Mouse (Mus musculus): ENCODE measurements around the gene Defb20. TPM values are rescaled to one million over a fixed set of nuclear protein-coding genes. Genes with fewer than 3 reads are reported as not detected.

Defb20 gene
- total and polyA plus RNA-seq, 2 experiments from 2014 or later: not detected

DNA sequence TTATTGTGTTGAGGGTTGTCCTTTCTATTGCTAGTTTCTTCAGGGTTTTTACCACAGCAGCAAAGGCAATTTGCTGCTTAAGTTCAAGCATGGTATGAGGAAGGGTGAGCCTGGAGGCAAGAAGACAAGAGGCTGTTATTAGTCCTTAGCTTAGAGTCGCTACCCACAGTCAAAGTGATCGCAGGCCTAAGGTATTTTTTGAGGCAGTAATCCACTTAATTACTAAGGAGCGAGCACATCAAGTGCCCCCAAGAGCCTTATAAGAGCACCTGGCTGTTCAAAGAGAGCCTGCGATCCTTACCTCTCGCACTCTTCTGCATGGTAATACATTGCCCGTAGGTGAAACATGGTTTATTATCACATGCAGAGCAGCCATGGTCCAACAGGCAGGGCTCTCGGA lies 4.9 kb downstream of the Defb20 start:
- Histone ChIP-seq H3K9ac (replicated peaks; ENCODE audit: low read length, poor library complexity, severe bottlenecking) (no peak overlapping the region), H3K36me3 (ENCODE audit: insufficient read depth, low read length) (no peaks in the 10 kb centered on the region), H3K4me2 (ENCODE audit: low read depth, low read length, poor library complexity, severe bottlenecking) (no peak overlapping the region), H3K4me1 (ENCODE audit: insufficient read depth, low read length) (no peaks in the 10 kb centered on the region), H3K9me3 (ENCODE audit: low read length) (no peaks in the 10 kb centered on the region), H3K27me3 (ENCODE audit: insufficient read depth, low read length) (no peaks in the 10 kb centered on the region), H3K4me3 (ENCODE audit: low read depth, low read length) (no peak overlapping the region), H3K27ac (ENCODE audit: low read depth, low read length) (no peak overlapping the region)
- 89% methylated on average over 7 of the region's 7 CpGs for WGBS
- DNase-seq (ENCODE audit: low spot score) (no peak), ATAC-seq (ENCODE audit: low FRiP score) (no peak)
- no peak for TF ChIP-seq CTCF (IDR thresholded peaks at IDR 0.05)

DNA sequence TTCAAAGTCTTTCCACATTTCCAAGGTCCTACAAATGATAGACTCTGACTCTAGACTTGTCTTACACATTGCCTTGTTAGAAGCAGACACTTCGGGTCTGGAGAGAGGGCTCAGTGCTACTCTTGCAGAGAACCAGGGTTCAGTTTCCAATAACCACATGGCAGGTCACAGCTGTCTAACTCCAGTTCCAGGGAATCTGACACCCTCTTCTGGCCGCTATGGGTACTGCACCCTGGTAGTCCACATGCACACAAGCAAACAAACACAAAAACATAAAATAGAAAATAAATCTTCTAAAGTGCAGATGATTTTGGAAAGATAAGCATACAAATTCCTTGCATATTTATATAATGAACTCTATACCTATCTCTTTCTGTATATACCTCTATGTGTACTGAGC lies 10.2 kb downstream of the Defb20 start:
- no peaks in the 10 kb centered on the region for H3K4me1 ChIP-seq (ENCODE audit: insufficient read depth, low read length)
- 78% methylated on average over 2 of the region's 2 CpGs for WGBS
- no peaks in the 10 kb centered on the region for H3K36me3 ChIP-seq (ENCODE audit: insufficient read depth, low read length)
- ATAC-seq (ENCODE audit: low FRiP score) (no peak), DNase-seq (ENCODE audit: low spot score) (no peak)
- no peak overlapping the region for H3K27ac ChIP-seq (ENCODE audit: low read depth, low read length)
- peak; percentile 43 for TF ChIP-seq CTCF (IDR thresholded peaks at IDR 0.05)
- no peak overlapping the region for H3K4me2 ChIP-seq (ENCODE audit: low read depth, low read length, poor library complexity, severe bottlenecking)
- H3K9ac ChIP-seq (replicated peaks; ENCODE audit: low read length, poor library complexity, severe bottlenecking): no peak overlapping the region
- H3K27me3 ChIP-seq (ENCODE audit: insufficient read depth, low read length): no peaks in the 10 kb centered on the region
- H3K4me3 ChIP-seq (ENCODE audit: low read depth, low read length): no peak overlapping the region
- no peaks in the 10 kb centered on the region for H3K9me3 ChIP-seq (ENCODE audit: low read length)

DNA sequence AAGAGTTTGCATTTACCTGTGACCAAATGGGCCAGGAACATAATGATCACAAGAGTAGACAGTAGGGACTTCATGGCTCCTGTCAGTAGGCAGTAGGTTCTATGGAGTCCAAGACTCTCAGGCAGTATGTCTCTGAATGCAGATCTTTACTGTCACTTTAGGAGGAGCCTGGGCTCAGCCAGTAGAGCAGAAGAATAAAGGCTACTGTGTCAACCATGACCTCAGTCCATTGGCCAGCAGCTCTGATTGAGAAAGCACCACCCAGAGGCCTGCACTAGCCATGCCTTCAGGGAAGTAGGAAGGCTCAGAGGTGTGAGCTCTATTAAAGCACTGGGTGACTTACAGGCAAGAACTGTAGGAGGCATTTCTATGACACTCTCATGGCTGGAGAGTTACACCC lies 13.2 kb downstream of the Defb20 start, which contains the start of gene Defb22:
Defb22 (minus strand) TSS at position 101 of the 400 bp plus-strand sequence.
- no peak for TF ChIP-seq CTCF (IDR thresholded peaks at IDR 0.05)
- Histone ChIP-seq H3K4me2 (ENCODE audit: low read depth, low read length, poor library complexity, severe bottlenecking) (no peak within 1 kb of the TSS), H3K4me3 (ENCODE audit: low read depth, low read length) (no peak within 1 kb of the TSS), H3K9ac (replicated peaks; ENCODE audit: low read length, poor library complexity, severe bottlenecking) (no peak within 1 kb of the TSS), H3K27me3 (ENCODE audit: insufficient read depth, low read length) (no peaks in the 10 kb centered on the region), H3K36me3 (ENCODE audit: insufficient read depth, low read length) (no peaks in the 10 kb centered on the region), H3K9me3 (ENCODE audit: low read length) (no peaks in the 10 kb centered on the region), H3K27ac (ENCODE audit: low read depth, low read length) (no peak within 1 kb of the TSS), H3K4me1 (ENCODE audit: insufficient read depth, low read length) (no peaks in the 10 kb centered on the region)
- ATAC-seq (ENCODE audit: low FRiP score) (no peak), DNase-seq (ENCODE audit: low spot score) (no peak)

DNA sequence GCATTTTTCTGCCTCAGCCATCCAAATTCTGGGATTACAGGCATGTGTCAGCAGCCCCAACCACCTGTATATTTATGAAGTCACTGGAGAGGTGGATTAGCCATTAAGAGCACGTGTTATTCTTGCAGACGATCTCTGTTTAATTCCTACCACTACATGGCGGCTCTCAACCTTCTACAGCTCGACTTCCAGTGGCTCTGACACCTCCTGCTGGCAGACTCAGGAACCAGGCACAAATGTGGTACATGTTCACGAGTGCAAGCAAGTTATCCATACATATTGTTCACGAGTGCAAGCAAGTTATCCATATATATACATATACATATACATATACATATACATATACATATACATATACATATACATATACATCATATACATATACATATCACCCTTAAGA lies 16.3 kb downstream of the Defb20 start:
- no peak for DNase-seq (ENCODE audit: low spot score)
- no peaks in the 10 kb centered on the region for H3K4me1 ChIP-seq (ENCODE audit: insufficient read depth, low read length)

DNA sequence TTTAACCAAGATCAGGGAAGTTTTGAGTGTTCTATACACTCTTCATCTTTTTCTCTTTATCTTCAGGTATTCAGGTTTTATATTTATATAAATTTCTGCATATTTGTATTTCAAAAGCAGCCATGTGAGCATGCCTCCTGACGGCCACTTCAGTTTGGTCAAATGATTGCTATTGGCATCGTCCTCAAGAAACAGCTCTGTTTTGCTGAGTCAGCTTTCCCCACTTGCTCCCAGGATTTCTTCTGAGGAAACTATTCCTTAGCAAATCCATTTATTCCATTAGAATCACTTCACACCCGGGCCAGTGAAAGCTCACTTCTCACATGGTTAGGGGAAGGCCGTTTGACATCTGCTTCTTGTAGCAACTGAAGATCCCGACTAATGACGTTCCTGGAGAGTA lies 21.2 kb downstream of the Defb20 start:
- no peaks in the 10 kb centered on the region for H3K27me3 ChIP-seq (ENCODE audit: insufficient read depth, low read length)
- H3K4me3 ChIP-seq (ENCODE audit: low read depth, low read length): no peak overlapping the region
- WGBS: 80% methylated on average over 6 of the region's 6 CpGs
- no peak overlapping the region for H3K9ac ChIP-seq (replicated peaks; ENCODE audit: low read length, poor library complexity, severe bottlenecking)
- TF ChIP-seq CTCF (IDR thresholded peaks at IDR 0.05): no peak
- DNase-seq (ENCODE audit: low spot score) (no peak), ATAC-seq (ENCODE audit: low FRiP score) (no peak)
- H3K9me3 ChIP-seq (ENCODE audit: low read length): no peaks in the 10 kb centered on the region
- H3K36me3 ChIP-seq (ENCODE audit: insufficient read depth, low read length): no peaks in the 10 kb centered on the region
- no peaks in the 10 kb centered on the region for H3K4me1 ChIP-seq (ENCODE audit: insufficient read depth, low read length)
- H3K4me2 ChIP-seq (ENCODE audit: low read depth, low read length, poor library complexity, severe bottlenecking): no peak overlapping the region
- no peak overlapping the region for H3K27ac ChIP-seq (ENCODE audit: low read depth, low read length)

More for the DNA sequence above, 16.3 kb downstream of the Defb20 start:
- 77% methylated on average over 6 of the region's 6 CpGs for WGBS
- no peaks in the 10 kb centered on the region for H3K9me3 ChIP-seq (ENCODE audit: low read length)
- no peak overlapping the region for H3K9ac ChIP-seq (replicated peaks; ENCODE audit: low read length, poor library complexity, severe bottlenecking)
- TF ChIP-seq CTCF (IDR thresholded peaks at IDR 0.05): no peak
- H3K4me2 ChIP-seq (ENCODE audit: low read depth, low read length, poor library complexity, severe bottlenecking): no peak overlapping the region
- H3K27ac ChIP-seq (ENCODE audit: low read depth, low read length): no peak overlapping the region
- no peak overlapping the region for H3K4me3 ChIP-seq (ENCODE audit: low read depth, low read length)
- no peaks in the 10 kb centered on the region for H3K36me3 ChIP-seq (ENCODE audit: insufficient read depth, low read length)
- ATAC-seq (ENCODE audit: low FRiP score): no peak
- no peaks in the 10 kb centered on the region for H3K27me3 ChIP-seq (ENCODE audit: insufficient read depth, low read length)

DNA sequence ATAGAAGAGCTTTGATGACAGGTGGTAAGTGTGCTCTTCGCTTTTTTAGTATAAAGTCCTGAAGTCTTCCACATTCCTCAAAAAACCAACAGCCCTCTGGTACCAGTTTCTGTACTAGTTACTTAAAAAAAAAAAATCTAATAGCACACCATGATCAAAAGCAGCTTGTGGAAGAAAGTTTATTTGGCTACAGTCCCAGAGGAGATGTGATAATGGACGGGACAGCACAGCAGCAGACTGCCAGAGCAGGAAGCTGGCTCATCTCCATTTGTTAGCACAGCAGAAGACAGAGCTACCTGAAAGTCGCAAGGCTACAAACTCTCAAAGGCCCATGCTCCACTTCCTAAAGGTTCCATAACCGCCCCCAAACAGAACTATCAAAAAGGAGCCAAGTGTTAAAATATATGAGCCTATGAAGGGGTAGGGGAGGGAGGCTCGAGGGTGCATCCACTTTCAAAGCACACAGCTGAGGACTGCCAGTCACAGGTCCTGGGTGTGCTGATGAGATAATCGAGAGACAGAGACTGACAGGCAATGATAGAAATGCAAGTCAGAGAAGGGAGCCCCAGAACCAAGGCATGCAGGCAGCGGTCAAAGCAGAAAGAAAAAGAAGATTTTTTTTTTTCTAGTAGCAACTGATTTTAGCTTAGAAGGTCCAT lies 23.5 kb downstream of the Defb20 start:
- Histone ChIP-seq H3K9ac (replicated peaks; ENCODE audit: low read length, poor library complexity, severe bottlenecking) (no peak overlapping the region), H3K27ac (ENCODE audit: low read depth, low read length) (no peak overlapping the region), H3K27me3 (ENCODE audit: insufficient read depth, low read length) (no peaks in the 10 kb centered on the region), H3K4me2 (ENCODE audit: low read depth, low read length, poor library complexity, severe bottlenecking) (no peak overlapping the region), H3K36me3 (ENCODE audit: insufficient read depth, low read length) (no peaks in the 10 kb centered on the region), H3K4me3 (ENCODE audit: low read depth, low read length) (no peak overlapping the region), H3K9me3 (ENCODE audit: low read length) (no peaks in the 10 kb centered on the region), H3K4me1 (ENCODE audit: insufficient read depth, low read length) (no peaks in the 10 kb centered on the region)
- 75% methylated on average over 7 of the region's 7 CpGs for WGBS
- DNase-seq (ENCODE audit: low spot score): no peak
- no peak for TF ChIP-seq CTCF (IDR thresholded peaks at IDR 0.05)
- no peak for ATAC-seq (ENCODE audit: low FRiP score)
